Mouse (Mus musculus) bone marrow, adult 2 months (tissue): ENCODE measurements around the gene Olfr1410. TPM values are rescaled to one million over a fixed set of nuclear protein-coding genes. Genes with fewer than 3 reads are reported as not detected.

Experiments used
- H3K27ac ChIP-seq: fragments of 200-500 bp; 2 replicates; pipeline ENCODE4 v1.5.1; 2012; ENCODE audit warnings: low read depth, mild to moderate bottlenecking, control low read depth, inconsistent platforms, low read length; ENCODE audit not compliant: control insufficient read depth, poor library complexity, insufficient read depth
- H3K4me1 ChIP-seq: fragments of 200-500 bp; 2 replicates; pipeline ENCODE4 v1.6.1; 2011; ENCODE audit warnings: low read length; ENCODE audit not compliant: control insufficient read depth, insufficient read depth
- H3K4me3 ChIP-seq: fragments of 200-500 bp; replicated peaks from 2 replicates; pipeline ENCODE3; 2011; ENCODE audit warnings: mild to moderate bottlenecking, low read depth, low read length, control low read depth; ENCODE audit not compliant: control insufficient read depth
- CTCF ChIP-seq: fragments of 200-500 bp; IDR thresholded peaks from 2 replicates; pipeline ENCODE4 v1.5.1; 2011; ENCODE audit warnings: low read length, control low read depth; ENCODE audit not compliant: control insufficient read depth, insufficient read depth
- POLR2A ChIP-seq: fragments of 200-500 bp; IDR thresholded peaks from 2 replicates; pipeline ENCODE4 v1.6.1; 2011; ENCODE audit warnings: low read depth, mild to moderate bottlenecking, control low read depth, low read length, borderline replicate concordance; ENCODE audit not compliant: control insufficient read depth
- WGBS: fragments of 180-500 bp; shearing (Covaris S2); methylation state at CpG from one replicate; pipeline ENCODE4 v1.1.7; 2018; 5-methylcytosine and 5-hydroxymethylcytosine counted together
- polyA plus RNA-seq: library from polyadenylated mRNA; stranded (reverse); fragments of >200 nt; gene quantifications from 2 replicates; pipeline ENCODE4 v1.2.4, GENCODE M21; 2011; ENCODE audit warnings: low replicate concordance; ENCODE audit not compliant: missing spikeins, insufficient read depth, insufficient read length

Gene Olfr1410
- polyA plus RNA-seq, 1 experiment: not detected

DNA sequence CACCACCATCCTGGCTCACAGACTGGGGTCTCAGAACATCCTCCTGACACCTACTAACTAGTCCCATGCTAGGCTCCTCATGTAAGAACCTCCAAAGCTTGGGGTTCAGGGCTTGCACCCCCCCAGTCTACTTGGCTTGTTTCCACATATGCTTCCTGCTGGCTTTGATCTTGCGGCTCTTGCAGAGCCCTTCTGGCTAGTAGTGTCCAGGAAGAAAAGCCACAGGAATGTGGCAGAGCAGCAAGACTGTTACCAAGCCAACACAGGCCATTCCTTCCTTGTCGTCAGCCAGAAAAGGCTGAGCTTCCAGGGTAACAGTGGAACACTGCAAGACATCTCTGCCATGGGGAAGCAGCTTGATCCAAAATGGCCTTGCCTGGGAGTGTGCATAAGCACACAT, 49.1 kb downstream of the Olfr1410 start:
- no peak overlapping the region for H3K4me3 ChIP-seq
- WGBS: 47% methylated on average over 2 of the region's 2 CpGs
- no peaks in the 10 kb centered on the region; the same call in 1 of the 2 replicates for H3K4me1 ChIP-seq
- TF ChIP-seq CTCF (no peak), POLR2A (no peak)
- no peak overlapping the region for H3K27ac ChIP-seq

GRCm38 (mm10) chr1:92657025-92657820, 51.6 kb downstream of the Olfr1410 start:
- Histone ChIP-seq H3K4me3 (no peak overlapping the region), H3K27ac (no peak overlapping the region), H3K4me1 (no peaks in the 10 kb centered on the region; the same call in 1 of the 2 replicates)
- no peak for TF ChIP-seq CTCF
- TF ChIP-seq POLR2A: no peak
- WGBS: 83% methylated on average over 11 of the region's 11 CpGs

DNA sequence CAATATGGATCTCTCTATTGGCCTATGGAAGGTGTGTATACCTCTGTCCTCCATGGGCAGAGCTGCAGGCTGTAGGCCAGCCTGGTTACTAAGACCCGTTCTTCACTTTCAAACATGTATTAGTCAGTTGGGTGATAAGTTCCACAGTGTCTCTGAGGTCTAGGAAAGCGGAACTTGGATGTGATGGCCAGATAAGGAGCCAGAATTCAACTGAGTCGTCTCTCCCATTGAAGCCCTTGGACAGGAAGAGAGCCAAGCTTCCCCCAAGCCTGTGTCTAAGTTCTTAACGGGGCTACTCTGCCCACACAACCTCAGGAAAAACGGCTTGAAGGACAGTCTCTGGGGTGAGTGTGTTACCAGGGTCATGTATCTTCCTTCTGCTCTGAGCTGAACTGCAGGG, 53.8 kb downstream of the Olfr1410 start:
- Histone ChIP-seq H3K4me3 (no peak overlapping the region), H3K4me1 (no peaks in the 10 kb centered on the region; the same call in 1 of the 2 replicates), H3K27ac (no peak overlapping the region)
- 9% methylated on average over 5 of the region's 5 CpGs for WGBS
- TF ChIP-seq POLR2A (no peak), CTCF (no peak)

Other genes with a start within 250 kb of the Olfr1410 start
- 45.5 and 48.4 TPM in 2 replicates for gene Ndufa10, start 131.9 kb upstream of the Olfr1410 start, polyA plus RNA-seq
- gene Olfr1416, start 120.7 kb upstream of the Olfr1410 start, polyA plus RNA-seq: not detected in 2 replicates
- gene Olfr1415, start 109.7 kb upstream of the Olfr1410 start, polyA plus RNA-seq: not detected in 2 replicates
- gene Olfr1414, start 87.1 kb upstream of the Olfr1410 start, polyA plus RNA-seq: not detected in 2 replicates
- gene Olfr1413, start 34.5 kb upstream of the Olfr1410 start, polyA plus RNA-seq: not detected in 2 replicates
- gene Olfr1412, start 20.0 kb upstream of the Olfr1410 start, polyA plus RNA-seq: not detected in 2 replicates
- not detected in 2 replicates for gene Olfr1411, start 11.4 kb upstream of the Olfr1410 start, polyA plus RNA-seq
- gene Olfr12, start 12.0 kb downstream of the Olfr1410 start, polyA plus RNA-seq: not detected in 2 replicates
- gene Cops9, start 36.2 kb downstream of the Olfr1410 start, polyA plus RNA-seq: 151 and 176 TPM in 2 replicates
- 0.32 TPM in 1 of 2 replicates, not detected in the other for gene Otos, start 43.1 kb downstream of the Olfr1410 start, polyA plus RNA-seq
- 9.3 and 21.8 TPM in 2 replicates for gene Gpc1, start 225.9 kb downstream of the Olfr1410 start, polyA plus RNA-seq